Mouse (Mus musculus): ENCODE data around the gene Pth2r. TPM values are rescaled to one million over a fixed set of nuclear protein-coding genes. Genes with fewer than 3 reads are reported as not detected.

Gene Pth2r
- total and polyA plus RNA-seq, 3 experiments = not detected

DNA sequence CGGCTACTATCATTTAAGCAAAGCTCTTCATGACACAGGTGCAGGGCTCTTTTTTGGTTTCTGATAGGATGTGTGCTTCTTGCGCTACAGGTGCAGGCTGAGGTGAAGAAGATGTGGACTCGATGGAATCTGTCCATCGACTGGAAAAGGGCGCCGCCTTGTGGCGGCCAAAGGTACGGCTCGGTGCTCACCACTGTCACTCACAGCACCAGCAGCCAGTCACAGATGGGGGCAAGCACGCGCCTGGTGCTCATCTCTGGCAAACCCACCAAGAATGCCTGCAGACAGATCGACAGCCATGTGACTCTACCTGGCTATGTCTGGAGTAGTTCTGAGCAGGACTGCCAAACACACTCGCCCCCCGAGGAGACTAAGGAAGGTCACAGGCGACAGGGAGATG lies 106.5 kb downstream of the Pth2r start (continued):
- no peak for TF ChIP-seq RCOR1 (conservative IDR thresholded peaks at IDR 0.05; ENCODE audit: low read depth, low read length)

DNA sequence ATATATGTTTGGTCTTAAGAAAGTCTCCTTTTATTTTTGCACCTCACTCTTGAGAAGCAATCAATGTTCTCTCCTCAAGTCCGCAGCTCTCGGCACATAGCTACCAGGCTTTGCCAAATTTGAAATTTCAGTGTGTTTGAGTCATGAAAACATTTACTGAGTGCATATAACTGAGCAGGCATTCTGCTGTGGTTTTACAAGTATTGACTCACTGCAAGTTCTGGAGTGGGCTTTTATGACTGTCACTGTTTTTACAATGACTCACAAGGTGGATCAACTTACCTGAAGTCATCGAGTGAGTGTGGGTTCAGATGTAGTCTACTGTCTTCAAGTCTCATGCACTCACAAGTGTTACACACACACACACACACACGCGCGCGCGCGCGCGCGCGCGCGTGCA lies 107.8 kb downstream of the Pth2r start:
- Histone ChIP-seq H3K9me3 (replicated peaks; ENCODE audit: low read length) (no peaks in the 10 kb centered on the region), H3K27ac (ENCODE audit: insufficient read depth, low read depth) (no peak overlapping the region), H3K4me3 (replicated peaks in 1 of 3; ENCODE audit: low read depth in 2 of 3, low read length in 2 of 3, poor library complexity in 1 of 3) (no peak overlapping the region), H3K79me2 (replicated peaks; ENCODE audit: control insufficient read depth, extremely low read depth, insufficient read depth, poor library complexity, severe bottlenecking) (no peaks in the 10 kb centered on the region), H3K27me3 (replicated peaks) (no peaks in the 10 kb centered on the region), H3K4me1 (ENCODE audit: control insufficient read depth in 1 of 2, insufficient read depth in 2 of 2) (no peaks in the 10 kb centered on the region), H3K4me2 (ENCODE audit: insufficient read depth, low read depth, poor library complexity, severe bottlenecking) (no peak overlapping the region), H3K9ac (ENCODE audit: insufficient read depth, low read depth) (no peak overlapping the region), H3K36me3 (replicated peaks in 1 of 2; ENCODE audit: control insufficient read depth in 1 of 2, insufficient read depth in 1 of 2, low read length in 1 of 2) (no peaks in the 10 kb centered on the region)
- in situ Hi-C loops (cut with MboI; ENCODE audit: low pct_ligation_motif_present, low pct_unique_long_range_greater_than_20kb, low sequenced_read_pairs) = no loop called here
- TF ChIP-seq NRF1 (IDR thresholded peaks at IDR 0.05; ENCODE audit: low read depth, low read length) = no peak
- TF ChIP-seq TCF12 (IDR thresholded peaks at IDR 0.05; ENCODE audit: low read depth, low read length) = no peak
- TF ChIP-seq KAT2A (IDR thresholded peaks at IDR 0.05; ENCODE audit: insufficient replicate concordance, low read length) = no peak
- TF ChIP-seq MAX (IDR thresholded peaks at IDR 0.05; ENCODE audit: low read length) = no peak
- no peak for TF ChIP-seq MXI1 (IDR thresholded peaks at IDR 0.05; ENCODE audit: low read depth, low read length)
- TF ChIP-seq PAX5 (IDR thresholded peaks at IDR 0.05; ENCODE audit: low read length) = no peak
- TF ChIP-seq JUN (IDR thresholded peaks at IDR 0.05; ENCODE audit: insufficient read depth, low read depth, low read length) = no peak
- TF ChIP-seq ZKSCAN1 (IDR thresholded peaks at IDR 0.05; ENCODE audit: borderline replicate concordance, low read depth, low read length) = no peak
- no peak for TF ChIP-seq MAFK (IDR thresholded peaks at IDR 0.05; ENCODE audit: insufficient replicate concordance, low read length)
- no peak for TF ChIP-seq MEF2A (IDR thresholded peaks at IDR 0.05; ENCODE audit: borderline replicate concordance, low read depth, low read length)
- TF ChIP-seq ZC3H11A (IDR thresholded peaks at IDR 0.05; ENCODE audit: low read depth, low read length) = no peak
- TF ChIP-seq SIN3A (IDR thresholded peaks at IDR 0.05; ENCODE audit: low read length) = no peak
- TF ChIP-seq JUND (conservative IDR thresholded peaks at IDR 0.05; ENCODE audit: low read depth, low read length) = no peak
- no peak for TF ChIP-seq GABPA (IDR thresholded peaks at IDR 0.05; ENCODE audit: insufficient replicate concordance, low read depth, low read length)
- TF ChIP-seq CHD2 (IDR thresholded peaks at IDR 0.05; ENCODE audit: low read length) = no peak
- no peak for TF ChIP-seq ZNF384 (IDR thresholded peaks at IDR 0.05; ENCODE audit: low read depth, low read length)
- TF ChIP-seq RAD21 (IDR thresholded peaks at IDR 0.05; ENCODE audit: low read depth, low read length) = no peak
- TF ChIP-seq BHLHE40 (IDR thresholded peaks at IDR 0.05; ENCODE audit: low read depth, low read length) = no peak
- no peak for DNase-seq (ENCODE audit: extremely low read depth)
- dilution Hi-C loops (cut with MboI; ENCODE audit: extremely low pct_ligation_motif_present, extremely low pct_unique_long_range_greater_than_20kb, low sequenced_read_pairs) = no loop called here

DNA sequence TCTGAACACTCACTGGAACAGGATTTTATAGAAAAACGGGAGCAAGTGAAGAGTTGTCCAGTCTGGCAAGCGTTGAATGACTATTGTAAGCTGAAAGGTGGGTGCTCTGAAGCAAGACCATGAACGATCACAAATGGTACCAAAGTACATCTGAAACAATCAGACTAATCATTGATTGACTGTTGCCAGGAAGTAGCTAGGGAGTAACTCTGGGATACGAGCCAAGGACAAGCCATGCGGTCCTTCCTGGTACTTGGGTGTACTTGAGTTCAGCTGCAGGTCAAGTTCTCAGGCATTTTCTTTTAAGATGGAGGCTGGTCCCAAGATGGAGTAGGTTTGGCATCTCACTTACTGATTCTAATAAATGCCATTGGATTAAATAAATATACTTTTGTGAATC lies 125.6 kb downstream of the Pth2r start:
- dilution Hi-C loops (cut with MboI; ENCODE audit: extremely low pct_ligation_motif_present, extremely low pct_unique_long_range_greater_than_20kb, low sequenced_read_pairs) (no loop called here), in situ Hi-C loops (cut with MboI; ENCODE audit: low pct_ligation_motif_present, low pct_unique_long_range_greater_than_20kb, low sequenced_read_pairs) (no loop called here)
- Histone ChIP-seq H3K27me3 (replicated peaks) (no peaks in the 10 kb centered on the region), H3K4me2 (ENCODE audit: insufficient read depth, low read depth, poor library complexity, severe bottlenecking) (no peak overlapping the region), H3K9ac (ENCODE audit: insufficient read depth, low read depth) (no peak overlapping the region), H3K36me3 (replicated peaks in 1 of 2; ENCODE audit: control insufficient read depth in 1 of 2, insufficient read depth in 1 of 2, low read length in 1 of 2) (no peaks in the 10 kb centered on the region), H3K9me3 (replicated peaks; ENCODE audit: low read length) (no peaks in the 10 kb centered on the region), H3K4me1 (ENCODE audit: control insufficient read depth in 1 of 2, insufficient read depth in 2 of 2) (no peaks in the 10 kb centered on the region), H3K79me2 (replicated peaks; ENCODE audit: control insufficient read depth, extremely low read depth, insufficient read depth, poor library complexity, severe bottlenecking) (no peaks in the 10 kb centered on the region), H3K27ac (ENCODE audit: insufficient read depth, low read depth) (no peak overlapping the region), H3K4me3 (replicated peaks in 1 of 3; ENCODE audit: low read depth in 2 of 3, low read length in 2 of 3, poor library complexity in 1 of 3) (no peak overlapping the region)
- TF ChIP-seq TCF12 (IDR thresholded peaks at IDR 0.05; ENCODE audit: low read depth, low read length) (no peak), ZNF384 (IDR thresholded peaks at IDR 0.05; ENCODE audit: low read depth, low read length) (no peak), NELFE (IDR thresholded peaks at IDR 0.05; ENCODE audit: low read depth, low read length) (no peak), BHLHE40 (IDR thresholded peaks at IDR 0.05; ENCODE audit: low read depth, low read length) (no peak), JUN (IDR thresholded peaks at IDR 0.05; ENCODE audit: insufficient read depth, low read depth, low read length) (no peak), MEF2A (IDR thresholded peaks at IDR 0.05; ENCODE audit: borderline replicate concordance, low read depth, low read length) (no peak), KAT2A (IDR thresholded peaks at IDR 0.05; ENCODE audit: insufficient replicate concordance, low read length) (no peak), UBTF (IDR thresholded peaks at IDR 0.05; ENCODE audit: low read depth, low read length) (no peak), SMC3 (IDR thresholded peaks at IDR 0.05; ENCODE audit: low read depth, low read length) (no peak)
- DNase-seq (ENCODE audit: extremely low read depth) = no peak

All from CH12.LX (cell line).